Mouse (Mus musculus): ENCODE measurements at regions not wholly inside any gene's neighbourhood (a gene's known extent, or its start where the extent isn't known, plus 50 kb on each side); places are given as distances from the start of the nearest gene placed in this dataset.

DNA sequence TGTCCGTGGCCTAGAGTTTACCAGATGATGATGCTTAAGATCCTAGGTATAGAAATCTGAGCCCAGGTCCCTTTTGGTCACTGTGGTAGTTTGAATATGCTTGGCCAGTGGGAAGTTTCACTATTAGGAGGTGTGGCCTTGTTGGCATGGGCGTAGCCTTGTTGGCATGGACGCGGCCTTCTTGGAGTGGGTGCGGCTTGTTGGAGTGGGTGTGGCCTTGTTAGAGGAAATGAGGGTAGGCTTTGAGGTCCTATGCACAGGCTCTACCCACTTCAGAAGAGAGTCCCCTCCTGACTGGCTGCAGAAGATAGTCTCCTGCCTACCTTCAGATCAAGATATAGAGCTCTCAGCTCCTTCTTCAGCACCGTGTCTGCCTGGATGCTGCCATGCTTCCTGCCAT is 69.4 kb downstream of the Lmo4 start:
- Histone ChIP-seq H3K36me3 (ENCODE audit: control insufficient read depth in 1 of 2, insufficient read depth in 2 of 2, low read length in 2 of 2) (no peaks in the 10 kb centered on the region), H3K27me3 (ENCODE audit: control insufficient read depth in 1 of 2, insufficient read depth in 2 of 2, low read length in 2 of 2) (no peaks in the 10 kb centered on the region)
- no peak for TF ChIP-seq E2F4 (IDR thresholded peaks at IDR 0.05; ENCODE audit: borderline replicate concordance, low read depth, low read length)
- no peak for TF ChIP-seq SMC3 (IDR thresholded peaks at IDR 0.05; ENCODE audit: low read depth, low read length)
- TF ChIP-seq MEF2A (IDR thresholded peaks at IDR 0.05; ENCODE audit: extremely low read depth, insufficient replicate concordance, low read depth, low read length, poor library complexity, severe bottlenecking): no peak
- no peak for TF ChIP-seq MYC (IDR thresholded peaks at IDR 0.05; ENCODE audit: low read depth, low read length)
- no peak for TF ChIP-seq SIN3A (IDR thresholded peaks at IDR 0.05; ENCODE audit: low read length)
- TF ChIP-seq CTCF (IDR thresholded peaks at IDR 0.05 in 2 of 3, conservative IDR thresholded peaks at IDR 0.05 in 1 of 3; ENCODE audit: control insufficient read depth in 1 of 3, insufficient read depth in 1 of 3, low read depth in 2 of 3, low read length in 3 of 3, poor library complexity in 1 of 3, severe bottlenecking in 1 of 3): no peak
- no peak for TF ChIP-seq MAX (IDR thresholded peaks at IDR 0.05; ENCODE audit: low read length)
- TF ChIP-seq ZKSCAN1 (IDR thresholded peaks at IDR 0.05; ENCODE audit: low read depth, low read length): no peak

DNA sequence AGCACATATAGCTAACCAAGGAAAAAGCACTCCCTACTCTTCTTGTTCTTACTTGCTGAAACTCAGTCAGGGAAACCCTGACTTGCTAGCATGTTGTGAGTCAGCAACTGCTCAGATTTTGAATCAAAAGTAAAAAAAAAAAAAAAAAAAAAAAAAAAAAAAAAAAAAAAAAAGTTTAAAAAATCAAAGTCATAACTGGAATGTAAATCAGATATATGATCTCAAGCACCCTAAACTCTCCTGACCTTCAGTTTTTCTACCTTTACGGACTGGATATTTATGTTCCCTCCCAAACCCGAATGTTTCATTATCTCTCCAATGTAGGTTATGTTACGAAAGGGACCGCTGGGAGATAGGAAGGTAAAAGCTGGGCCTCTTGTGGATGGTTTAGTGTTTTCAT is 77.0 kb downstream of the Lmo4 start:
- no peak overlapping the region for H3K27ac ChIP-seq (ENCODE audit: control insufficient read depth, low read depth, low read length)
- no peaks in the 10 kb centered on the region for H3K9me3 ChIP-seq (replicated peaks; ENCODE audit: insufficient read depth, low read length)
- no peak for DNase-seq (ENCODE audit: low read depth, low spot score)
- no peaks in the 10 kb centered on the region for H3K4me1 ChIP-seq (ENCODE audit: control insufficient read depth in 1 of 2, insufficient read depth in 2 of 2, low read length in 2 of 2)
- no peak overlapping the region for H3K9ac ChIP-seq (ENCODE audit: control insufficient read depth, low read depth, low read length, poor library complexity, severe bottlenecking)
- H3K4me3 ChIP-seq (ENCODE audit: control insufficient read depth in 1 of 2, insufficient read depth in 1 of 2, low read depth in 2 of 2, low read length in 2 of 2): no peak overlapping the region
- H3K79me2 ChIP-seq (ENCODE audit: control insufficient read depth, insufficient read depth, low read length, poor library complexity): no peaks in the 10 kb centered on the region
- H3K36me3 ChIP-seq (ENCODE audit: control insufficient read depth in 1 of 2, insufficient read depth in 2 of 2, low read length in 2 of 2): no peaks in the 10 kb centered on the region
- no peak for TF ChIP-seq ETS1 (IDR thresholded peaks at IDR 0.05; ENCODE audit: low read depth, low read length)
- no peak for TF ChIP-seq CHD2 (IDR thresholded peaks at IDR 0.05; ENCODE audit: low read length)
- no peak for TF ChIP-seq POLR2A (IDR thresholded peaks at IDR 0.05; ENCODE audit: control insufficient read depth in 1 of 2, insufficient read depth in 1 of 2, low read depth in 1 of 2, low read length in 2 of 2, poor library complexity in 1 of 2)
- no peak for TF ChIP-seq BHLHE40 (IDR thresholded peaks at IDR 0.05; ENCODE audit: borderline replicate concordance, low read depth, low read length)
- no peak for TF ChIP-seq MAZ (IDR thresholded peaks at IDR 0.05; ENCODE audit: low read depth, low read length)
- no peak for TF ChIP-seq ZNF384 (IDR thresholded peaks at IDR 0.05; ENCODE audit: low read depth, low read length)
- TF ChIP-seq MXI1 (IDR thresholded peaks at IDR 0.05; ENCODE audit: low read depth, low read length): no peak
- TF ChIP-seq ELF1 (IDR thresholded peaks at IDR 0.05; ENCODE audit: low read depth, low read length): no peak
- H3K27me3 ChIP-seq (ENCODE audit: control insufficient read depth in 1 of 2, insufficient read depth in 2 of 2, low read length in 2 of 2): no peaks in the 10 kb centered on the region

More for the DNA sequence above, 69.4 kb downstream of the Lmo4 start:
- Histone ChIP-seq H3K27ac (ENCODE audit: control insufficient read depth, low read depth, low read length) (no peak overlapping the region), H3K9me3 (replicated peaks; ENCODE audit: insufficient read depth, low read length) (no peaks in the 10 kb centered on the region), H3K4me1 (ENCODE audit: control insufficient read depth in 1 of 2, insufficient read depth in 2 of 2, low read length in 2 of 2) (no peaks in the 10 kb centered on the region), H3K4me3 (ENCODE audit: control insufficient read depth in 1 of 2, insufficient read depth in 1 of 2, low read depth in 2 of 2, low read length in 2 of 2) (no peak overlapping the region), H3K9ac (ENCODE audit: control insufficient read depth, low read depth, low read length, poor library complexity, severe bottlenecking) (no peak overlapping the region), H3K79me2 (ENCODE audit: control insufficient read depth, insufficient read depth, low read length, poor library complexity) (no peaks in the 10 kb centered on the region)
- DNase-seq (ENCODE audit: low read depth, low spot score): no peak

DNA sequence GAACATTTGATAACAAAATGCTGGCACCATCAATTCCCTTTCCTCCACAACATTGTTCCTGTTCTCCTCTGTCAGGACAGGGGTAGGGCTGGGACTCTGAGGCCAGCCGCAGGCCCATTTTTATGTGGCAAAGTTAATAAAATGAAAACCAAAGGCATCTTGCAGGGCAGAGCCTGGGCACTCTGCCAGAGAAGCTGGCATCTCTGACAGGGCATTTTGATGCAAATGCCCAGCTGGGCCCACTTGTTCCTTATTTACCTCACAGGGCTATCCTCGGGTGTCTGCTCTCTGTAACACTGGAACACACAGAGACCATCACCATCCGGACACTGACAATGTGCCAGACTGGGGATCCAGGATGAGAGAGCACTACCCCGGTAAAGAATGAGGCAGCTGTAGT is 80.7 kb downstream of the Lmo4 start:
- TF ChIP-seq GATA1 (IDR thresholded peaks at IDR 0.05; ENCODE audit: low read depth, low read length) (no peak), POLR2AphosphoS2 (IDR thresholded peaks at IDR 0.05; ENCODE audit: low read length) (no peak), HCFC1 (IDR thresholded peaks at IDR 0.05; ENCODE audit: low read depth, low read length) (no peak), POLR2A (IDR thresholded peaks at IDR 0.05; ENCODE audit: control insufficient read depth in 1 of 2, insufficient read depth in 1 of 2, low read depth in 1 of 2, low read length in 2 of 2, poor library complexity in 1 of 2) (no peak), MAZ (IDR thresholded peaks at IDR 0.05; ENCODE audit: low read depth, low read length) (no peak), TAL1 (IDR thresholded peaks at IDR 0.05; ENCODE audit: low read length) (no peak), ZMIZ1 (IDR thresholded peaks at IDR 0.05; ENCODE audit: low read depth, low read length) (no peak), TBP (IDR thresholded peaks at IDR 0.05; ENCODE audit: low read depth, low read length) (no peak), RAD21 (IDR thresholded peaks at IDR 0.05; ENCODE audit: low read depth, low read length) (no peak), CHD2 (IDR thresholded peaks at IDR 0.05; ENCODE audit: low read length) (no peak), EP300 (IDR thresholded peaks at IDR 0.05; ENCODE audit: low read depth in 1 of 2, low read length in 2 of 2) (no peak), UBTF (IDR thresholded peaks at IDR 0.05; ENCODE audit: borderline replicate concordance, insufficient read depth, low read depth, low read length) (no peak)
- H3K4me3 ChIP-seq (ENCODE audit: control insufficient read depth in 1 of 2, insufficient read depth in 1 of 2, low read depth in 2 of 2, low read length in 2 of 2): no peak overlapping the region
- no peak overlapping the region for H3K27ac ChIP-seq (ENCODE audit: control insufficient read depth, low read depth, low read length)
- DNase-seq (ENCODE audit: low read depth, low spot score): no peak
- H3K79me2 ChIP-seq (ENCODE audit: control insufficient read depth, insufficient read depth, low read length, poor library complexity): no peaks in the 10 kb centered on the region
- no peaks in the 10 kb centered on the region for H3K4me1 ChIP-seq (ENCODE audit: control insufficient read depth in 1 of 2, insufficient read depth in 2 of 2, low read length in 2 of 2)
- no peaks in the 10 kb centered on the region for H3K36me3 ChIP-seq (ENCODE audit: control insufficient read depth in 1 of 2, insufficient read depth in 2 of 2, low read length in 2 of 2)
- H3K9ac ChIP-seq (ENCODE audit: control insufficient read depth, low read depth, low read length, poor library complexity, severe bottlenecking): no peak overlapping the region
- H3K9me3 ChIP-seq (replicated peaks; ENCODE audit: insufficient read depth, low read length): no peaks in the 10 kb centered on the region
- no peaks in the 10 kb centered on the region; a peak in 1 of 4 replicates for H3K27me3 ChIP-seq (ENCODE audit: control insufficient read depth in 1 of 2, insufficient read depth in 2 of 2, low read length in 2 of 2)
